In genomic region chr12:86001120-86001655, GRCm38 (mm10) we compare ENCODE assay signal across 9 mouse cellular contexts.
DNase-seq lines count a peak whose midpoint lies in the region; ATAC-seq lines count a peak whose summit lies in the region.
"Had no signal": no experiment of that assay in that cellular context is flagged by ENCODE, and none has a peak within 500 bp of the region (broad histone marks: within the 10 kb centered on the region; RNA-seq: fewer than 3 reads in every experiment).

No protein-coding gene starts in this region.

- H3K27me3 ChIP-seq in forebrain, embryonic 10.5 days (ENCODE audit: poor library complexity, severe bottlenecking), result no peaks in the 10 kb centered on the region
- no peaks in the 10 kb centered on the region for H3K27me3 ChIP-seq in hindbrain, embryonic 16.5 days (replicated peaks; ENCODE audit: control insufficient read depth, insufficient read depth, low read length)
- H3K27me3 ChIP-seq: midbrain, embryonic 12.5 days had no signal

- H3K9ac ChIP-seq in hindbrain, embryonic 16.5 days (ENCODE audit: low read depth, low read length), result no peak overlapping the region
- H3K9ac ChIP-seq: midbrain, embryonic 12.5 days had no signal

- peak; percentile 51 for DNase-seq in layer of hippocampus, adult 9-11 months
- no peak for DNase-seq in layer of hippocampus, postnatal 14 days (ENCODE audit: low spot score in 2 of 2)
- no peak for DNase-seq in forebrain, embryonic 10.5 days (ENCODE audit: extremely low spot score, low spot score)
- DNase-seq in right cerebral cortex, adult 2 months (ENCODE audit: low spot score in 2 of 2), result peak; percentile 71 to 75
- DNase-seq in spleen, postnatal 36 days (ENCODE audit: low spot score in 2 of 2), result no peak
- no peak for DNase-seq in urinary bladder, adult 2 months (ENCODE audit: low spot score)
- no peak for DNase-seq in cerebellum, adult 9-10 months

- H3K4me1 ChIP-seq in forebrain, embryonic 10.5 days, result peaks cover 12% of the 10 kb centered on the region
- H3K4me1 ChIP-seq in hindbrain, embryonic 16.5 days (ENCODE audit: control insufficient read depth, insufficient read depth, low read depth, low read length), result peaks cover 7% of the 10 kb centered on the region

- ATAC-seq in hindbrain, embryonic 16.5 days, result no peak

- H3K36me3 ChIP-seq in forebrain, embryonic 10.5 days (replicated peaks), result peaks cover 10% of the 10 kb centered on the region
- H3K36me3 ChIP-seq in hindbrain, embryonic 16.5 days (ENCODE audit: control insufficient read depth, insufficient read depth, low read length), result no peaks in the 10 kb centered on the region; the same call in 1 of the 2 replicates
- H3K36me3 ChIP-seq: midbrain, embryonic 12.5 days had no signal

- peak overlapping the region; percentile 40; the same call in 1 of the 2 replicates for H3K27ac ChIP-seq in forebrain, embryonic 10.5 days
- H3K27ac ChIP-seq in hindbrain, embryonic 16.5 days (ENCODE audit: low read depth, low read length), result 0 out of 2 replicates have a peak overlapping the region, but pooled peaks have one; percentile 54
- H3K27ac ChIP-seq: midbrain, embryonic 12.5 days had no signal

- no peaks in the 10 kb centered on the region for H3K9me3 ChIP-seq in forebrain, embryonic 10.5 days
- H3K9me3 ChIP-seq in hindbrain, embryonic 16.5 days (ENCODE audit: control insufficient read depth, low read length), result no peaks in the 10 kb centered on the region
- H3K9me3 ChIP-seq: midbrain, embryonic 12.5 days had no signal

- no peak overlapping the region for H3K4me3 ChIP-seq in forebrain, embryonic 10.5 days
- H3K4me3 ChIP-seq in hindbrain, embryonic 16.5 days (ENCODE audit: low read length), result no peak overlapping the region
- H3K4me3 ChIP-seq: midbrain, embryonic 12.5 days had no signal

- H3K4me2 ChIP-seq in hindbrain, embryonic 16.5 days (ENCODE audit: low read length), result no peak overlapping the region
- H3K4me2 ChIP-seq: midbrain, embryonic 12.5 days had no signal

- WGBS in forebrain, embryonic 10.5 days, result 83% methylated on average over 7 of the region's 7 CpGs
- 60% methylated on average over 7 of the region's 7 CpGs for WGBS in hindbrain, embryonic 16.5 days

Comparison
In these comparisons a context has a peak if more than half of its experiments do, and no peak if none do; other contexts are left out.
1. DNase-seq: peak in layer of hippocampus, adult 9-11 months (single experiment) and right cerebral cortex, adult 2 months (2 of 2); none in layer of hippocampus, postnatal 14 days (0 of 2), forebrain, embryonic 10.5 days (single experiment), spleen, postnatal 36 days (0 of 2), urinary bladder, adult 2 months (single experiment) and cerebellum, adult 9-10 months (single experiment).